Mouse (Mus musculus): ENCODE results near the gene Pex16.

DNA sequence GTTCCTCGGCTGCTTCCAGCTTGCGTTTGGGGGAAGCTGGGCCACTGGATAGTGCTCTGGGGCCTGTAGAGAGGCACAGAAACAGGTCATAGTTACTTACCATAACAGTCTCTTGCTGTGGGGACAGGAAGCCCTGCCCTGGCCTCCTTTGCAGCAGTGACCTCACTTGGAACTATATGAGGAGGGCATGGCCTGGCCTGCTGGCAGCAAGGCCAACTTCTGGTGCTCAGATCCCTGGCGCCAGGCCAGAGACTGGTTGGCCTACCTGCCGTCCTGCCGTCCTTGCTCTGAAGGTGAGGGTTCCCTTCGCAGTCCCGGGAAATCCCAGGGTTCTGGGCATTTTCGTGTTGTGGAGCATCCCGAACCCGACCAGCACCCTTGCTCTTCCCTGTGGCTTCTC is 37.2 kb downstream of the Pex16 start:
- TF ChIP-seq CTCF (IDR thresholded peaks at IDR 0.05; ENCODE audit: extremely low read depth, insufficient read length, insufficient replicate concordance, low read depth, low read length) (no peak), POLR2A (IDR thresholded peaks at IDR 0.05; ENCODE audit: low read depth, low read length) (no peak)

All from small intestine, adult 2 months (tissue).